Mouse (Mus musculus) layer of hippocampus, adult 9-11 months (tissue): ENCODE measurements around the gene Kcnb1.
"Not testable (repeated sequence)": the region's sequence is repeated elsewhere in the genome, so short reads cannot be mapped to it uniquely, and the experiment has no call there.

Experiments
- DNase-seq: peaks from one replicate; pipeline ENCODE4 v3.0.0; 2022

Gene Kcnb1

DNA sequence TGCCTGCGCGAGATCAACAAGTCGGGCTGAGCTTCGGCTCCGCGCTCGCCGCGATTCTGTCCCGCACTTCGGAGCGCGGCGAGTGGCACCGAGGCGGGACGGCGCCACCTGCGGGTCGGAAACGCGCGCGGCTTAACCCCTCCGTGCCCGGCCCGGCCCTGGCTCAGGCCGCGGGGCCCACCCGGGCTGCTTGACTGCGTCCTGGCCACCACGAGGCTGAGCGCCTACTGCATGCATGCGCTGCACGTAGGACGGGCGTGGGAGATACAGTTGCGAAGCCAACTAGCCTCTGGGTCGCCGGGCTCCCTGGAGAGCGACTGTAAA is at the start of gene Kcnb1:
Gene Kcnb1 (minus strand): TSS at position 80 of the 324 bp plus-strand sequence.
- DNase-seq: peak; percentile 59

DNA sequence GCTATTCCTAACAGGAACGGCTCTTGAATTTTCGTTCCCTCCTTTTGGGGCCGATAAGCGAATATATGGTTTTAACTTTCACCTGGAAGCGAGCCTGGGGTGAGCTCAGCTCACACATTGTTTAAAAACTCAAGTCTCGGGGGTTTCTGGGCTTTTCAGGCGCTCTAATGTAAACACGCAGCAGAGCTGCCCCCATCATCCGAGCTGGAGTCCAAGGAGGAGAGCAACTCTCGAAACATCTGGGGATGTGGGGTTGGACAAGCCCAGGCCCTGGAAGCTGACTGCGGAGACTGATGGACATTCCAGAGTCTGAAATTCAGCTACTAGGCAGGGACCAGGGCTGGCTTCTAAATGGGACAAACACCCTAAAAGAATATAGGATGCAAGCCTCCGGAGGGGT is 49.3 kb upstream of the Kcnb1 start:
- no peak for DNase-seq

DNA sequence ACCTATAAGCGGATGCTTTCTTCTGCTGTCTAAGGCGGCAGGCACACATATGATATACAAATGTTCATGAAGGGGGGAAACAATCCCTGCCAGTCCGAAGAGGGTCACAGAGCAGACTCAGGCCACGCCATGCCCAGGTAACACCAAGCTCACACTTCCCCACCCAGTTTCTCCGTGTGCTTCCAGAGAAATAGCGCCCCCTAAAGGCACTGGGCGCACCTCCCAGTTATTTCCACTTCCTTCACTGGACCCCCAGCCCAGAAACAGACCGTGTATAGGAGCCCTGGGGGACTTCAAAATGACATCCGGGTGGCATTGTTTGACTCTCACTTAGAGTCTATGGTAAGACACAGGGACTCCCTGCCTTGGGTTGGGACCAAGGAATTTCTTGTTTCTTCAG is 47.3 kb upstream of the Kcnb1 start:
- no peak for DNase-seq

- DNase-seq: no peak
Measured at GRCm38 (mm10) chr2:167236174-167236573, 46.2 kb upstream of the Kcnb1 start.

GRCm38 (mm10) chr2:167235338-167236018 is 45.5 kb upstream of the Kcnb1 start:
- no peak for DNase-seq

- DNase-seq: no peak
Measured at GRCm38 (mm10) chr2:167233771-167234170, 43.8 kb upstream of the Kcnb1 start.

GRCm38 (mm10) chr2:167233009-167233335 is 43.0 kb upstream of the Kcnb1 start:
- DNase-seq: no peak

DNA sequence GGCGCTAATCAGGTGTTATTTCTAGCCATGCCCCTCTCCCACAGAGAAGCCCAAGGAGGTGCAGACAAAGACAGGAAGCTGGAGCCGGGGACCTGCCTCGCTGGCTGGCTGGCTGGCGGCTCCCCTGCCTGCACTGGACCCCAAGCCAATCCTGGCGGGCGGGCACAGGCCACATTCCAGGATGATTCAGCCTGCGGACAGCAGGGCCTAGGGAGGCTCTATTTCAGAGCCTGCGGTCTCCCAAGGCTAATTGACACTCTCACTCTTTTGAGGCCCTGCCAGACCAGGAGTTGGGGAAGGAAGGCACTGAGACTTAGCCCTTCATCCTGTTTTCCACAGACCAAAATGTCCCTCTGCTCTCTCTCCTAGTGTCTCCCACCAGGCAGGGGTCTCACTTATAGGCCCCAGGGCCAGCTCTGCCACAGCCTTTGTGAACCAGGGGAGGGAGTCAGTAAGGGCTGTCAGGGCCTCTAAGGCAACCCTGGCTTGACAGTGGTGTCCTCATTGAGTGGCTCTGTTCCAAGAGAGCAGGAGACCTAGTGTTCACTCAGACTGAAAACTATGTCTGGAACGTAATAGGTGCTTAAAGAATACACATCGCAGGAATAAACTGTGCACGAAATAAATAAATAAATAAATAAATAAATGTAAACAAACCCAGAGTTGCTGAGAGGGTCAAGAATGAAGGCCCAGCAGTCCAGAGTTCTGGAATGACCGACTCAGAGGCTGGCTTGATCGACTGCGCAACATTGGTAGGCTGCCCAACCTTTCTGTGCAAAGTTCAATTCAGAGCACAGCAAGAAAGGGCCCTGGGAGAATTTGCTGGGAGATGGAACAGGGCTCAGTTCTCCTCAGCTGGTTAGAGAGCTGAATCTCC is 42.4 kb upstream of the Kcnb1 start:
- no peak for DNase-seq

DNA sequence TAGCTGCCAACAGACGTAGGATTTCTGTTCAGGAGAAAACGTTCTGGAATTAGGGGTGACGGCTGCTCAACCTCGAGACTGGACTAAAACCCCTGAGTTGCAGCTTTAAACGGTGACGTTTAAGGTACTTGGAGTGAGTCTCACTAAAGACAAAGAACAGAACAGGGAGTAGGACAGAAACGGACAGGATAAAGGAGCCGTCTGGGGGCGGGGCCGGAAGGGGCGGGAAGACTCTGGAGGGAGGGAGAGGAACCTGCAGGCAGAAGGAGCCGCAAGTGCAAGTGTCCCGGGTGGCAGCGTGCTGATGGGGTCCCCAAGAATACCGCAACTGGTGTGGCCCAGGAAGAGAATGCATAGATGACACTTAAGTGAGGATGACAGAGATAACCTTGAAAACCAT is 40.6 kb upstream of the Kcnb1 start:
- no peak for DNase-seq

GRCm38 (mm10) chr2:167224937-167225336 is 35.0 kb upstream of the Kcnb1 start:
- no peak for DNase-seq

GRCm38 (mm10) chr2:167224194-167224593 is 34.2 kb upstream of the Kcnb1 start:
- DNase-seq: no peak

DNA sequence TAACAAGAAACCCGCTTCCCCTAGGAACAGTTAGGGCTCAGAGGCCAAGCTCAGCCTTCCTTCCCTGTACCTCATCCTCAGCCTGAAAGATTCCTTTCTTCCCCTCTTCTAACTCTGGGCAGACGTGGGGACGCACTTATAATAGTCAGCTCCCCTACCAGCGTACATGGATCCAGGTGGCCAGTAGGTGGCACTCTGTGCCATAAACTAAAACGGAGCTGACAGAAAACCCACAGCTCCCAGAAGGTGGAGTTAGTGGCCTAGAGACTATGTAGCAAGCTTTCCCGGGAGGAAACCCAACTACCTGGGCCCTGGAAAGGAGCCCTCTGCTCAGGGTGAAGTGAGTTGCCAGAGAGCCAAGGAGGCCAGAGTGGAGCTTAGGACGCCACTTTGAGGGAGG is 32.2 kb upstream of the Kcnb1 start:
- DNase-seq: peak; percentile 61

- no peak for DNase-seq
Measured at GRCm38 (mm10) chr2:167221159-167221845, 31.3 kb upstream of the Kcnb1 start.

DNA sequence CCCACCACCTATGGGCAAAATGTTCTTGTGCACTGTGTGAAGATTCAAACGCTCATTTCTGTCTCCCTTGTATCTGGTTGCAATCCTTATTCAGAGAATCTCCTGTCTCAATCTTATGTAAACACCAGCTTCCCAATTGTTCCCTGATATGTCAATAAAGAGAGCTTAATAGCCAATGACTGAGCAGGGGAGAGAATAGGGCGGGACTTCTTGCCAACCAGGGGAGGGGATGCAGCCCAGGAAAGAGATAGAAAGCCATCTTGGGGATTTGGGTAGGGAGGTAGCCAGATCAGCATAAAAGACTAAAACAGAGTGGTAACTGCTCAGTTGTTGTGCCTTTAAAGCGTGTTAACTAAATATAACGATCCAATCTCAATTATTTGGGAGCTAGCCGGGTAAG is 30.8 kb upstream of the Kcnb1 start:
- DNase-seq: no peak

GRCm38 (mm10) chr2:167219154-167219775 is 29.3 kb upstream of the Kcnb1 start:
- peak; percentile 84 for DNase-seq

- no peak for DNase-seq
Measured at GRCm38 (mm10) chr2:167213666-167214065, 23.7 kb upstream of the Kcnb1 start.

- no peak for DNase-seq
Measured at GRCm38 (mm10) chr2:167213076-167213475, 23.1 kb upstream of the Kcnb1 start.

DNA sequence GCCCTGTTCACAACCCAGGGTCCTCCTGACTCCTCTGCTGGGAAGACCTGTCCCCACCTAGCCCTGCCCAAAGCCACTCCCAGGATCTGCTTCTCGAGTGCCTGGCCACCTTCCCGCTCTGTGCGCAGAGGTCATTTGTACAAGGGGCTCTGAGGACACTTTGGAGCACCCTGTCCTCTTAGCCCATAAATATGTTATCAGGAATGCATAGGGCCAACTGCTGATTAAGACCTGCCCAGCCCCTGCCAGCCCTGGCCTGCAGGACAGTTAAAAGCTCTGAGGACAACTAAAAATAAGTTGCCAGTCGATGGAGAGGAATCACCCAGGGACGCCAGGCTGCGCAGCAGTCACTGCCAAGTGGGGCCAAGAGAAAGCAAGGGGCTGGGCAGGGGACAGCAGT is 22.6 kb upstream of the Kcnb1 start:
- DNase-seq: no peak

DNA sequence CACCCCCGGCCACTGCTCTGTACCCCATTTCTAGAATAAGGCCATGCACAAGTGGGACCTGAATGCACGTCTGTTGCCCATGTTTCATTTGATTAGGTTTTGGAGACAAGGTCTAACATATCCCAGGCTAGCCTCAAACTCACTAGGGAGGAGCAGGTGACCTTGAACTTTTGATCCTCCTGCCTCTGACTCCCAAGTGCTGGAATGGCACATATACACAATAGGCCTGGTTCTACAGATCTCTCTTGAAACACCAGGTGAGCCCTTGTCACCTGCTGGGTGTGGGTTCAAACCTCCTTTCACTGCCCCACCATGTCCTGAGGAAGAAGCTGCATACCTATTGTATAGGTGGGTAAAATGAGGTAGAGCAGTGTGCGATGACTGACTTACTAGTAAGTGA is 22.1 kb upstream of the Kcnb1 start:
- no peak for DNase-seq

DNA sequence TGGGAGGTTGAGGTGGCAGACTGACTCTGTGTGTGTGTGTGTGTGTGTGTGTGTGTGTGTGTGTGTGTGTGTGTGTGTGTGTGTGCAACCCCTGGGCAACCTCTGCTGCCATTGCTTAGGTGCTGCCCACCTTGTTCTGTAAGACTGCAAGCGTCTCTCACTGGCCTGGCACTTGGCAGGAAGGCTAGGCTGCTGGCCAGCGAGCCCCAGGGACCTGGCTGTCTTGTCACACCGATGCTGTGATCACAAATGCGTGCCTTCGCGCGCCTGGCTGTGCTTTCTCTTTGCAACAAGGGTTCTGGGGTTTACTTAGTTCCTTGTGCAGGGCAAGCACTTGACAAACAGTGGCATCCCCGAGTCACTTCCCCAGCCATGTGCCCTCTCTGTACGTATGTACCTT is 19.9 kb upstream of the Kcnb1 start:
- DNase-seq: no peak

DNA sequence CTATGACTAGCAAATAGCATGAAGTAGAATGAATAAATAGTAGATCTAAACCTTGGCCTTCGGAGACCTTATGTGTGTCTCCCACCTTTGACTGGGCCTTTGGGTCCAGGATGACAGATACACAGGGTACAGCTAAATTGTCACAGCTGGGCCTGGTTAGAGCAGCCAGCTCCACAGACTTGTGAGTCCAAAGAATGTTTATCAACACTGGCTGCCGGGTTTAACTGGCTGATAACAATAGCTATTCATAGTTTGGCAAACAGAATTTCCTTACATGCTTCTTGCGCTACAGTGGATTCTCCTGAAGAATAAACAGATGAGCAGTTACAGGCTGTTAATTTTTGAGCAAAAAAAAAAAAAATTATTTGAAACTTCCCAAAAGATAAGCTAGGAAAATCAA is 19.0 kb upstream of the Kcnb1 start:
- DNase-seq: no peak

DNA sequence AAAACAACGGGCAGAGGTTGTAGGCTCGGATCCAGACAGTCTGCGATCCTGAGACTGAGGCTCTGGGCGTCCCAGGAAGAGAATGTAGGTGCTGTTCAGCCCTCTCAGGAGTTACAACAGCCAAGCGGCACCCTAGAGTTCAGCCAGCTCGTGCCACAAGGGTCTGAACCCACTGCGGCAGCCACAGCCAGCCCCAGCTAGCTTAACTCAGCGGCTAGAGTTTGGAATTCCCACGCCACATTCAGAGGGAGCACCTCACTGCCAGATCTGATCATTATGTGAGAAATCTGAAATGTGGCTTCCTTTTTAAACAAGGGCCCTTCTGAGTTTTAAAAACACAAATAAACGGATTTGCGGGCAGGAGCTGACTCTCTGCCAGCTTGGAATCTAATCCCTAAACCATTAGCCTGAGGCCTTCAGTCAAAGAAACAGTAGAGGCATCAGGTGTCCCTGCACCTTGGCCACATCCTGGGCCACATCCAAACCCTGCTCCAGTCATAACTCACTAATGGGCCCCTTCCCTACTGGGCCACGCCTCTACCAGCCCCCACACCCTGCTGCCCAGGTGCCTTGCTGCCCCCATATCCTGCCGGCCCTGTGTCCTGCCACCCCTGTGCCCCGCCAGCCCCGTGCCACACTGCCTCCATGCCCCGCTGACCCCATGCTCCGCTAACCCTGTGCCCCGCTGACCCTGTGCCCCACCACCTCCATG is 16.1 kb upstream of the Kcnb1 start:
- no peak for DNase-seq

DNA sequence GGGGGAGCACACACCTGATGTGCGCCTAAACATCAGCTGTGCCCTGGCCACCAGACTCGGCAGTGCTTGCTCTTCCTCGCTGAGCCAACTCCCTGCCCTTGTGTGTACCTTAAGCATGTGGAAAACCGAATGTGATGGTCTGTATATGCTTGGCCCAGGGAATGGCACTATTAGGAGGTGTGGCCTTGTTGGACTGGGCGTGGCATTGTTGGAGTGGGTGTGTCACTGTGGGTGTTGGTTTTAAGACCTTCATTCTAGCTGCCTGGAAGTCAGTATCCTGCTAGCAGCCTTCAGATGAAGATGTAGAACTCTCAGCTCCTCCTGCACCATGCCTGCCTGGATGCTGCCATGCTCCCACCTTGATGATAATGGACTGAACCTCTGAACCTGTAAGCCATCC is 14.7 kb upstream of the Kcnb1 start:
- DNase-seq: not testable (repeated sequence)
